Mouse (Mus musculus) cerebellum, adult 11 months (tissue): ENCODE results near the gene Tomm40l.

Source experiments
- DNase-seq: peaks from one replicate; pipeline ENCODE4 v3.0.0; 2022

Tomm40l gene

GRCm38 (mm10) chr1:171189476-171190114, 32.7 kb downstream of the Tomm40l start:
- DNase-seq, result no peak

GRCm38 (mm10) chr1:171189046-171189445, 33.3 kb downstream of the Tomm40l start:
- no peak for DNase-seq

GRCm38 (mm10) chr1:171187851-171188700, 34.2 kb downstream of the Tomm40l start:
- DNase-seq, result no peak

GRCm38 (mm10) chr1:171185655-171186054, 36.7 kb downstream of the Tomm40l start:
- DNase-seq, result no peak

- no peak for DNase-seq
Measured at GRCm38 (mm10) chr1:171184314-171184713, 38.0 kb downstream of the Tomm40l start.

GRCm38 (mm10) chr1:171183620-171184019, 38.7 kb downstream of the Tomm40l start:
- DNase-seq, result no peak

- no peak for DNase-seq
Measured at GRCm38 (mm10) chr1:171183025-171183424, 39.3 kb downstream of the Tomm40l start.

GRCm38 (mm10) chr1:171179487-171180171, 42.7 kb downstream of the Tomm40l start:
- no peak for DNase-seq

GRCm38 (mm10) chr1:171172779-171173178, 49.5 kb downstream of the Tomm40l start:
- no peak for DNase-seq

- DNase-seq, result no peak
Measured at GRCm38 (mm10) chr1:171171138-171171537, 51.2 kb downstream of the Tomm40l start.

- DNase-seq, result no peak
Measured at GRCm38 (mm10) chr1:171169913-171170312, 52.4 kb downstream of the Tomm40l start.

GRCm38 (mm10) chr1:171168906-171169305, 53.4 kb downstream of the Tomm40l start:
- no peak for DNase-seq
